Mouse (Mus musculus): ENCODE measurements around the gene Nlrp4e. TPM values are rescaled to one million over a fixed set of nuclear protein-coding genes. Genes with fewer than 3 reads are reported as not detected.
"Not testable (repeated sequence)": the region's sequence is repeated elsewhere in the genome, so short reads cannot be mapped to it uniquely, and the experiment has no call there.

Gene Nlrp4e
- polyA plus RNA-seq (2012; rRNA removed), result not detected in 2 replicates

DNA sequence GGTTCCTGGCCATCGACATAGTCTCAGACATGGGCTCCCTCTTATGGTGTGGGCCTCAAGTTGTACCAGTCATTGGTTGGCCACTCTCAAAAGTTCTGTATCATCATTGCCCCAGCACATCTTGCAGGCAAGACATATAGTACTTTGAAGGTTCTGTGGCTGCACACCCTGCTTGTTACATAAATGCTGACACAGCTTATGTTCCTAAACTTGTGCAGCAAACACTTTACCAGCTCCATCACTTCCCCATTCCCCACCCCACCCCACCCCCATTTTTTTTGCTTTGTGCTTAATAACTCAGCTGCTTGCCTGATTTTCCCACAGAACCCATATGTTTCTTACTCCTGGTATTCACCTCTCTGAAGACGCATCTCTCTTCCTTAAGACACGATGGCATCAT is at the start of gene Nlrp4e:
TSS of gene Nlrp4e (plus strand) at position 301 of the 400 bp plus-strand sequence.
- not testable (repeated sequence) for DNase-seq (ENCODE audit: low read depth)

DNA sequence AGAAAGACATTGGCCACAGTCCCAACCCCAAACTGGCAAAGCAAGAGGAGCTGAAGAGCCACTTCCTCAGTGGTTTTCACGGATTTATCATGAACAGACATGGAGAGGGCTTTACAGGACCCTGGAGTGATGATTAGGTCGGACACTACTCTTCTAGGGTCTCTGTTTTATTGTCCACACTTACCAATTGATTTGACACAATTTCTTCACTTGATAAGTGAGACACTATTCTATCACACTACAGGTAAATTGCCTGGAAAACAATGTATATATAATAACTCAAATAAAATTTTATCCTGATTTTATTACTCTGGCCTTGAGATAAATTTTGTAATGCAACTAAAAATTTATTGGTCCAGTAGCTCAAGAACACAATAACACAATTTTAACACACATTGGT is 49.4 kb upstream of the Nlrp4e start, which contains the start of gene Vmn1r166:
TSS of gene Vmn1r166 (minus strand) at position 101 of the 400 bp plus-strand sequence.
- DNase-seq (ENCODE audit: low read depth), result not testable (repeated sequence)

DNA sequence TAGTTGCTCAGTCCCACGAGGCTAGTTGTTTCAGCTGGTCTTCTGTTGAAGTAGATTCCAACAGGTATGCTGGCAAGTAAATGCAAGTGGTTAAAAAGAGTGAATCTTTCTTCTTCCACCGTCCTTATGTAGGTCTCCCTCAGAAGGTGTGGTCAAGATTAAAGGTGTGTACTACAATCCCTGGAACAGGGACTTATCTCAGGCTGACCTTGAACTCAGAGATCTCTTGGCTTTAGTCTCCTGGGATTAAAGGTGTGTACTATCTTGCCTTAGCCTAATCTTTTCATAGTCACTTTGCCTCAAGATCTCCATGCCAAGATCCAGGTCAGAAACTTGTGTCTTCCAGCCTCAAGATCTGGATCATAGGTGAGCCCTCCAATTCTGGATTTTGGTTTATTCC is 22.2 kb upstream of the Nlrp4e start, which contains the start of gene Gm6902:
TSS of gene Gm6902 (minus strand) at position 101 of the 400 bp plus-strand sequence.
- DNase-seq (ENCODE audit: low read depth), result not testable (repeated sequence)

DNA sequence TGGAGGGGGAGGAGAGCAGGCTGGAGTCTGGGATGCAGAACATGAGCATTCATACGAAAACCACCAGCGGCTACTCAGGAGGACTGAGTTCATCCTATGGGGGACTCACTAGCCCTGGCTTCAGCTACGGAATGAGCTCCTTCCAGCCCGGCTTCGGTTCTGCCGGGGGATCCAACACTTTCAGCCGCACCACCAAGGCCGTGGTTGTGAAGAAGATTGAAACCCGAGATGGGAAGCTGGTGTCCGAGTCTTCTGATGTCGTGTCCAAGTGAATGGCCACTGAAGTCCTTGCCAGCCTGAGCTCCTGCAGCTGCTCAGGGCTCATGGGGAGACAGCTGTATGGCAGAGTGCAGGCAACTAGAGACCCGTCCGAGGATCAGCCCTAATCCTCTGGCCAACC is 57.3 kb downstream of the Nlrp4e start:
- not testable (repeated sequence) for DNase-seq (ENCODE audit: low read depth)

DNA sequence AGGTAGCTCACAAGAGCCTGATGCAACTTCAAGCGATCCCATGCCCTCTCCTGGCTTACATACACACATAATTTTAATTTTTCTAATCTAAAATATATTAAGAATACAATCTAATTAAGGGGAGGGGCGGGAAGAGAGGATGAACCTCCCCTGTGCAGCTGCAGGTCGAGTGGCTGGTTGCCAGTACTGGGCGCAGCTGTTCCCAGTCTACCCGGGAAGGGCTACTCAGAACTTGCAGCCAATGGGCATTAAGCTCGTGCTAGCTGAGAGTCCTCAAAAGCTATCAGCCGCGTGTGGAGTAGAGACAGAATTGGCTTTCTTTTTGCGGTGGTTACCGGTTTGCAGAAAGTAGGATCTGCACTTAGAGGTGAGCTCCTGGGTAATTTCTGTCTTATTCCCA is 84.6 kb downstream of the Nlrp4e start, which contains the start of gene Nlrp5:
TSS of gene Nlrp5 (plus strand) at position 301 of the 400 bp plus-strand sequence.
- no peak for TF ChIP-seq POLR2A (IDR thresholded peaks at IDR 0.05; ENCODE audit: borderline replicate concordance, extremely low read depth, insufficient read depth, insufficient read length, poor library complexity, severe bottlenecking)
- no peak for DNase-seq (ENCODE audit: low read depth)

Other genes starting within 250 kb of the Nlrp4e start
- gene Vmn1r163, start 245.7 kb upstream of the Nlrp4e start, polyA plus RNA-seq (2012; rRNA removed), result not detected in 2 replicates
- not detected in 2 replicates for gene Gm8720, start 233.7 kb upstream of the Nlrp4e start, polyA plus RNA-seq (2012; rRNA removed)
- gene Gm10662, start 156.7 kb upstream of the Nlrp4e start, polyA plus RNA-seq (2012; rRNA removed), result not detected in 2 replicates
- gene Vmn1r165, start 83.9 kb upstream of the Nlrp4e start, polyA plus RNA-seq (2012; rRNA removed), result not detected in 2 replicates
- not detected in 2 replicates for gene Vmn1r166, start 49.5 kb upstream of the Nlrp4e start, polyA plus RNA-seq (2012; rRNA removed)
- gene Gm6902, start 22.3 kb upstream of the Nlrp4e start, polyA plus RNA-seq (2012; rRNA removed), result not detected in 2 replicates
- gene Nlrp5, start 84.7 kb downstream of the Nlrp4e start, polyA plus RNA-seq (2012; rRNA removed), result not detected in 2 replicates
- not detected in 2 replicates for gene Vmn1r167, start 206.0 kb downstream of the Nlrp4e start, polyA plus RNA-seq (2012; rRNA removed)
- not detected in 2 replicates for gene Vmn1r168, start 238.5 kb downstream of the Nlrp4e start, polyA plus RNA-seq (2012; rRNA removed)

All from brain, embryonic 14.5 days (tissue).